Mouse (Mus musculus) liver, embryonic 12.5 days (tissue): ENCODE results near the gene Olfr1128. TPM values are rescaled to one million over a fixed set of nuclear protein-coding genes. Genes with fewer than 3 reads are reported as not detected.

Experiments
- polyA plus RNA-seq: library from polyadenylated mRNA; unstranded; fragments of >200 nt; fragmentation: Nextera tagmentation; extraction: Ambion mirVana; gene quantifications from 2 replicates; pipeline ENCODE4 v1.2.1, GENCODE M21; 2016

Gene Olfr1128
- polyA plus RNA-seq, 1 experiment from 2014 or later, result not detected

Other genes starting within 250 kb of the Olfr1128 start
- gene Olfr1118, start 238.0 kb downstream of the Olfr1128 start, polyA plus RNA-seq, result not detected in 2 replicates
- gene Olfr1120, start 190.7 kb downstream of the Olfr1128 start, polyA plus RNA-seq, result not detected in 2 replicates
- gene Olfr1121, start 175.6 kb downstream of the Olfr1128 start, polyA plus RNA-seq, result not detected in 2 replicates
- gene Olfr1122, start 159.7 kb downstream of the Olfr1128 start, polyA plus RNA-seq, result not detected in 2 replicates
- not detected in 2 replicates for gene Olfr1123, start 128.9 kb downstream of the Olfr1128 start, polyA plus RNA-seq
- 0.05 TPM in 1 of 2 replicates, not detected in the other for gene Olfr1124, start 115.3 kb downstream of the Olfr1128 start, polyA plus RNA-seq
- not detected in 2 replicates for gene Olfr1126, start 91.6 kb downstream of the Olfr1128 start, polyA plus RNA-seq
- gene Pramel7, start 48.4 kb downstream of the Olfr1128 start, polyA plus RNA-seq, result not detected in 2 replicates
- gene Pramel6, start 39.0 kb downstream of the Olfr1128 start, polyA plus RNA-seq, result not detected in 2 replicates
- not detected in 2 replicates for gene Olfr153, start 13.7 kb downstream of the Olfr1128 start, polyA plus RNA-seq
- not detected in 2 replicates for gene Olfr1129, start 28.4 kb upstream of the Olfr1128 start, polyA plus RNA-seq
- not detected in 2 replicates for gene Olfr1130, start 60.7 kb upstream of the Olfr1128 start, polyA plus RNA-seq
- not detected in 2 replicates for gene Olfr1131, start 81.6 kb upstream of the Olfr1128 start, polyA plus RNA-seq
- gene Olfr1132, start 92.0 kb upstream of the Olfr1128 start, polyA plus RNA-seq, result not detected in 2 replicates
- not detected in 2 replicates for gene Olfr1133, start 101.8 kb upstream of the Olfr1128 start, polyA plus RNA-seq
- not detected in 2 replicates for gene Olfr1134, start 112.9 kb upstream of the Olfr1128 start, polyA plus RNA-seq
- gene Olfr1135, start 128.1 kb upstream of the Olfr1128 start, polyA plus RNA-seq, result not detected in 2 replicates
- not detected in 2 replicates for gene Olfr1136, start 148.4 kb upstream of the Olfr1128 start, polyA plus RNA-seq
- not detected in 2 replicates for gene Olfr1137, start 167.6 kb upstream of the Olfr1128 start, polyA plus RNA-seq
- not detected in 2 replicates for gene Olfr1138, start 194.4 kb upstream of the Olfr1128 start, polyA plus RNA-seq
- gene Olfr1140, start 198.2 kb upstream of the Olfr1128 start, polyA plus RNA-seq, result not detected in 2 replicates
- gene Olfr1141, start 208.4 kb upstream of the Olfr1128 start, polyA plus RNA-seq, result not detected in 2 replicates
- not detected in 2 replicates for gene Olfr152, start 233.9 kb upstream of the Olfr1128 start, polyA plus RNA-seq